Mouse (Mus musculus): ENCODE data around the gene Myh1. TPM values are rescaled to one million over a fixed set of nuclear protein-coding genes. Genes with fewer than 3 reads are reported as not detected.

Myh1 gene
- polyA plus RNA-seq, 1 experiment from 2014 or later, result not detected

DNA sequence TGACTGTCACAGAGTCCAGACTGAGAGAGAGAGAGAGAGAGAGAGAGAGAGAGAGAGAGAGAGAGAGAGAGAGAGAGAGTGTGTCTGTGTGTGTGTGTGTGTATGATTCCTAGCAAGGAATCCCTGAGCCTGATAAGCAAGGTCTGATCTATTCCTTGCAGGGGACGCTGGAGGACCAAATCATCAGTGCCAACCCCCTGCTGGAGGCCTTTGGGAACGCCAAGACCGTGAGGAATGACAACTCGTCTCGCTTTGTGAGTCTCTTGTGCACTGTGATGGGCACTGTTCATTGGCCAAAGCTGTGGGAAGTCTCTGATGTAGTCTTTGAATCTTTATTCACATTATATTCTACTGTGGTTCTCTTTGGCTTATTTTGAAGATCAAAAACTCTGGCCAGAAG is 23.5 kb upstream of the Myh1 start:
- no peaks in the 10 kb centered on the region for H3K27me3 ChIP-seq (replicated peaks; ENCODE audit: low read depth, poor library complexity, severe bottlenecking)
- no peak overlapping the region for H3K27ac ChIP-seq (replicated peaks)
- no peak for DNase-seq (ENCODE audit: low spot score)
- H3K4me3 ChIP-seq, result no peak overlapping the region
- WGBS, result 75% methylated on average over 5 of the region's 5 CpGs
- H3K9me3 ChIP-seq, result no peaks in the 10 kb centered on the region
- H3K4me1 ChIP-seq, result no peaks in the 10 kb centered on the region
- no peaks in the 10 kb centered on the region for H3K36me3 ChIP-seq (replicated peaks)

- no peaks in the 10 kb centered on the region for H3K27me3 ChIP-seq (replicated peaks; ENCODE audit: low read depth, poor library complexity, severe bottlenecking)
- no peak overlapping the region for H3K27ac ChIP-seq (replicated peaks)
- no peaks in the 10 kb centered on the region for H3K9me3 ChIP-seq
- no peak for DNase-seq (ENCODE audit: low spot score)
- WGBS, result 85% methylated on average over 10 of the region's 10 CpGs
- no peaks in the 10 kb centered on the region for H3K36me3 ChIP-seq (replicated peaks)
- no peak overlapping the region for H3K4me3 ChIP-seq
- no peaks in the 10 kb centered on the region for H3K4me1 ChIP-seq
These were observed 9.5 kb upstream of the Myh1 start for GRCm38 (mm10) chr11:67190316-67190715.

GRCm38 (mm10) chr11:67190814-67191213 is 9.0 kb upstream of the Myh1 start:
- Histone ChIP-seq H3K9me3 (no peaks in the 10 kb centered on the region), H3K27ac (replicated peaks) (no peak overlapping the region)
- 89% methylated on average over 2 of the region's 2 CpGs for WGBS

GRCm38 (mm10) chr11:67191496-67191895 is 8.4 kb upstream of the Myh1 start:
- Histone ChIP-seq H3K36me3 (replicated peaks) (no peaks in the 10 kb centered on the region), H3K27ac (replicated peaks) (no peak overlapping the region), H3K27me3 (replicated peaks; ENCODE audit: low read depth, poor library complexity, severe bottlenecking) (no peaks in the 10 kb centered on the region), H3K4me3 (no peak overlapping the region), H3K9me3 (no peaks in the 10 kb centered on the region), H3K4me1 (no peaks in the 10 kb centered on the region)
- no peak for DNase-seq (ENCODE audit: low spot score)
- 91% methylated on average over 14 of the region's 14 CpGs for WGBS

More at GRCm38 (mm10) chr11:67190814-67191213, 9.0 kb upstream of the Myh1 start:
- H3K27me3 ChIP-seq (replicated peaks; ENCODE audit: low read depth, poor library complexity, severe bottlenecking), result no peaks in the 10 kb centered on the region
- no peaks in the 10 kb centered on the region for H3K4me1 ChIP-seq
- H3K36me3 ChIP-seq (replicated peaks), result no peaks in the 10 kb centered on the region
- no peak for DNase-seq (ENCODE audit: low spot score)
- no peak overlapping the region for H3K4me3 ChIP-seq

DNA sequence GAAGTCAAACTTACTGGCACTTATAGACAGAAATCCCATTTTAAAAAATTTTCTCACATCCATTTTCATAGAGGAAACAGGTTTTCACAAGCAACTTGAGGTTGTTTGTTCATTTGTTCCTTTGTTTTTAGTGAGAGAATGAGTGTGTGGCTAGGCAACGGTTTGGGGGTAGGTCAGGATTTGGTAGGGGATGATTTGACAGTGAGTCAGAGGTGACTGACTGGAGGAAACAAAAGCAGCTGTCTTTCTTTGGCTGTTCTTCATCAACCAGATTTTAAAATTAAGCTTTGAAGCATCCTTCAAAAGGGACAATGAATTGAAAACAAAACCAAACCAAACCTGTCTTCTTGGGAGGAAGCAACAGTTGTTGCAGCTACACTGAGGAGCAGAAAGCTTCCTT is 531 bp upstream of the Myh1 start:
- Histone ChIP-seq H3K4me1 (no peaks in the 10 kb centered on the region), H3K9me3 (peaks cover 2% of the 10 kb centered on the region; the same call in 1 of the 2 replicates), H3K4me3 (no peak overlapping the region), H3K36me3 (replicated peaks) (no peaks in the 10 kb centered on the region), H3K27ac (replicated peaks) (no peak overlapping the region), H3K27me3 (replicated peaks; ENCODE audit: low read depth, poor library complexity, severe bottlenecking) (no peaks in the 10 kb centered on the region)
- no peak for DNase-seq (ENCODE audit: low spot score)
- WGBS, result 52% methylated on average over 1 of the region's 1 CpGs

DNA sequence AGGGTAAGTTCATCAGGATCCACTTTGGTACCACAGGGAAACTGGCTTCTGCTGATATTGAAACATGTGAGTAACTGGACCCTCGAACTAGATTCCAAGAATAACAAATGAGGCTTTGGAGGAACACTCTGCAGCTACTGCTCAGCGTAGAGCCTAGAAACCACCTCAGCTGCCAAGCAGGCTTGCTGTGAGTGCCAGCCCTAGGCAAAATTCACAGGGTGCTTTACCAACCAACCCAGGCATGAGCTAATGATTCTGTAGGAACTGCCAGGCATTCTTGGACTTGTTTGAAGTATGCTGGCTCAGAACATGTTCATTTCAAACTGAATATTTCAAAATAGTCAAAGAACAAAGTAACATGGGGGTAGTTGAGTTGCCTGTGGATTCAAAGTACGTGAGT is 4.9 kb downstream of the Myh1 start:
- WGBS, result 80% methylated on average over 3 of the region's 3 CpGs
- DNase-seq (ENCODE audit: low spot score), result no peak
- Histone ChIP-seq H3K27me3 (replicated peaks; ENCODE audit: low read depth, poor library complexity, severe bottlenecking) (no peaks in the 10 kb centered on the region), H3K4me3 (no peak overlapping the region), H3K36me3 (replicated peaks) (no peaks in the 10 kb centered on the region), H3K27ac (replicated peaks) (no peak overlapping the region), H3K4me1 (no peaks in the 10 kb centered on the region), H3K9me3 (no peaks in the 10 kb centered on the region)

GRCm38 (mm10) chr11:67221803-67222202 is 22.0 kb downstream of the Myh1 start:
- WGBS, result 93% methylated on average over 8 of the region's 8 CpGs
- Histone ChIP-seq H3K36me3 (replicated peaks) (no peaks in the 10 kb centered on the region), H3K4me3 (no peak overlapping the region), H3K27me3 (replicated peaks; ENCODE audit: low read depth, poor library complexity, severe bottlenecking) (no peaks in the 10 kb centered on the region), H3K9me3 (no peaks in the 10 kb centered on the region), H3K27ac (replicated peaks) (no peak overlapping the region), H3K4me1 (no peaks in the 10 kb centered on the region)
- DNase-seq (ENCODE audit: low spot score), result no peak

- Histone ChIP-seq H3K36me3 (replicated peaks) (no peaks in the 10 kb centered on the region), H3K27me3 (replicated peaks; ENCODE audit: low read depth, poor library complexity, severe bottlenecking) (no peaks in the 10 kb centered on the region), H3K4me1 (no peaks in the 10 kb centered on the region), H3K9me3 (no peaks in the 10 kb centered on the region), H3K27ac (replicated peaks) (no peak overlapping the region), H3K4me3 (no peak overlapping the region)
- DNase-seq (ENCODE audit: low spot score), result no peak
- 86% methylated on average over 3 of the region's 3 CpGs for WGBS
These were observed 24.6 kb downstream of the Myh1 start for GRCm38 (mm10) chr11:67224466-67224865.

GRCm38 (mm10) chr11:67228731-67229130 is 28.9 kb downstream of the Myh1 start:
- Histone ChIP-seq H3K27me3 (replicated peaks; ENCODE audit: low read depth, poor library complexity, severe bottlenecking) (no peaks in the 10 kb centered on the region), H3K27ac (replicated peaks) (no peak overlapping the region), H3K9me3 (no peaks in the 10 kb centered on the region), H3K4me3 (no peak overlapping the region), H3K4me1 (no peaks in the 10 kb centered on the region), H3K36me3 (replicated peaks) (no peaks in the 10 kb centered on the region)
- no peak for DNase-seq (ENCODE audit: low spot score)
- WGBS, result 85% methylated on average over 3 of the region's 3 CpGs

- H3K36me3 ChIP-seq (replicated peaks), result no peaks in the 10 kb centered on the region
- DNase-seq (ENCODE audit: low spot score), result no peak
- WGBS, result 90% methylated on average over 5 of the region's 5 CpGs
- H3K4me1 ChIP-seq, result no peaks in the 10 kb centered on the region
- H3K27ac ChIP-seq (replicated peaks), result no peak overlapping the region
- H3K9me3 ChIP-seq, result no peaks in the 10 kb centered on the region
- H3K4me3 ChIP-seq, result no peak overlapping the region
- no peaks in the 10 kb centered on the region for H3K27me3 ChIP-seq (replicated peaks; ENCODE audit: low read depth, poor library complexity, severe bottlenecking)
These were observed 29.3 kb downstream of the Myh1 start for GRCm38 (mm10) chr11:67229166-67229565.

DNA sequence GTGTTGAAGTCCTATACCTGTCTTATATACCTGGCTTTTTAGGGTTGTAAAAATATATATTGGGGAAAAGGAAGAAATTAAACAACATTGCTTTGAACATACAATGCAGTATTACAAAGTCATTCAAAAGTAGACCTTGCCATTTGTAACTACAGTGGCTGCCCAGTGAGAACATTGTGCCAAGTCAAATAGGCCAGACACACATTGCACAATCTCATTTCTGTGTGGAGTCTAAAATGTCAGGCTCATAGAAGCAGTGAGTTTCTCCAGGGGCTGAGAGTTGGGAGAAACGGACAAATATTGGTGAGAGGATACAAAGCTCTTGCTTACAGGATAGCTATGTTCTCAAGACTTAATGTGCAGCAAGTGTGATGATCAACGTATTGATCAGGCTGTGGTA is 30.1 kb downstream of the Myh1 start:
- Histone ChIP-seq H3K4me3 (no peak overlapping the region), H3K9me3 (no peaks in the 10 kb centered on the region), H3K36me3 (replicated peaks) (no peaks in the 10 kb centered on the region), H3K4me1 (no peaks in the 10 kb centered on the region), H3K27me3 (replicated peaks; ENCODE audit: low read depth, poor library complexity, severe bottlenecking) (no peaks in the 10 kb centered on the region), H3K27ac (replicated peaks) (no peak overlapping the region)
- no peak for DNase-seq (ENCODE audit: low spot score)
- WGBS, result 82% methylated on average over 2 of the region's 2 CpGs

- 60% methylated on average over 5 of the region's 5 CpGs for WGBS
- H3K27ac ChIP-seq (replicated peaks), result no peak overlapping the region
- no peaks in the 10 kb centered on the region for H3K9me3 ChIP-seq
- DNase-seq (ENCODE audit: low spot score), result peak; percentile 34
- H3K4me1 ChIP-seq, result no peaks in the 10 kb centered on the region
- H3K4me3 ChIP-seq, result no peak overlapping the region
- no peaks in the 10 kb centered on the region for H3K27me3 ChIP-seq (replicated peaks; ENCODE audit: low read depth, poor library complexity, severe bottlenecking)
- no peaks in the 10 kb centered on the region for H3K36me3 ChIP-seq (replicated peaks)
These were observed 35.9 kb downstream of the Myh1 start for GRCm38 (mm10) chr11:67235639-67236358.

DNA sequence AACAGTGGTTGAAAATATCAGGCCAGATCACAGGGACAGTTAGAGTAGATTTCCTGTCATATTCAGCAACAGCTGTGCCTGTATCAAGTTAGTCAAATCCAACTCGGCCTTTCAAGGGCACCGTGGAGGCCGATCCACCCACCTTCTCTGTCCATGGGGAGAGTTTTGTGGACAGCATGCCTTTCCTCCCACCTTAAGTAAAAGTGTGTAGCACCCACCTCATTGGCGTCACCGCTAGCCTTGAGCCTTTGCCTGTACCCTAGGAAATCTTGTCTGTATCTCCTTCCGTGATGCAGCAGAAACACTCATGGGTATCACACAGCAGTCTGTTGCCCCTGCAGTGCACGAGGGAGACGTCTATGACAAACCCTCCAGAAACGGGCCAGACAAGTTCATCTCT is 36.9 kb downstream of the Myh1 start:
- DNase-seq (ENCODE audit: low spot score), result no peak
- 90% methylated on average over 9 of the region's 9 CpGs for WGBS
- Histone ChIP-seq H3K27ac (replicated peaks) (no peak overlapping the region), H3K9me3 (no peaks in the 10 kb centered on the region), H3K4me3 (no peak overlapping the region), H3K27me3 (replicated peaks; ENCODE audit: low read depth, poor library complexity, severe bottlenecking) (no peaks in the 10 kb centered on the region), H3K36me3 (replicated peaks) (no peaks in the 10 kb centered on the region), H3K4me1 (no peaks in the 10 kb centered on the region)

Measured in embryonic facial prominence, embryonic 10.5 days (tissue).